Mouse (Mus musculus) neural tube, embryonic 14.5 days (tissue): ENCODE results near the gene Sema6d. TPM values are rescaled to one million over a fixed set of nuclear protein-coding genes. Genes with fewer than 3 reads are reported as not detected.

ENCODE experiments used
- ATAC-seq: fragments of 200-750 bp; cut with Nextera tagmentation; 2 replicates; pipeline ENCODE4 v1.8.0; 2017; ENCODE audit warnings: low read depth, mild to moderate bottlenecking, moderate TSS enrichment, moderate library complexity
- H3K27ac ChIP-seq: fragments of 300-500 bp; sonication (generic); 2 replicates; pipeline ENCODE4 v1.5.1; 2014; ENCODE audit warnings: low read depth, mild to moderate bottlenecking, control low read depth, low read length, moderate library complexity, mixed read lengths
- H3K27me3 ChIP-seq: fragments of 300-500 bp; sonication (generic); 2 replicates; pipeline ENCODE4 v1.6.1; 2014; ENCODE audit warnings: low read length; ENCODE audit not compliant: control insufficient read depth, insufficient read depth
- H3K36me3 ChIP-seq: fragments of 300-500 bp; sonication (generic); 2 replicates; pipeline ENCODE4 v1.6.1; 2014; ENCODE audit warnings: low read length, mixed read lengths; ENCODE audit not compliant: control insufficient read depth, insufficient read depth
- H3K4me1 ChIP-seq: fragments of 300-500 bp; sonication (generic); 2 replicates; pipeline ENCODE4 v1.6.1; 2014; ENCODE audit warnings: low read length; ENCODE audit not compliant: control insufficient read depth, insufficient read depth
- H3K4me2 ChIP-seq: fragments of 300-500 bp; sonication (generic); 2 replicates; pipeline ENCODE4 v1.6.1; 2014; ENCODE audit warnings: mild to moderate bottlenecking, low read depth, low read length, control low read depth
- H3K4me3 ChIP-seq: fragments of 300-500 bp; sonication (generic); 2 replicates; pipeline ENCODE4 v1.5.1; 2014; ENCODE audit warnings: low read depth, low read length, control low read depth, mixed read lengths
- H3K9ac ChIP-seq: fragments of 300-500 bp; sonication (generic); replicated peaks from 2 replicates; pipeline ENCODE4 v1.6.1; 2014; ENCODE audit warnings: low read depth, mild to moderate bottlenecking, control low read depth, low read length, mixed read lengths
- H3K9me3 ChIP-seq: fragments of 300-500 bp; sonication (generic); 2 replicates; pipeline ENCODE4 v1.6.1; 2016; ENCODE audit warnings: low read length; ENCODE audit not compliant: control insufficient read depth
- WGBS: fragments of 180-500 bp; shearing (Covaris S2); extraction: QIAGEN DNeasy Blood & Tissue Kit; methylation state at CpG from one replicate; pipeline ENCODE4 v1.1.7; 2014; 5-methylcytosine and 5-hydroxymethylcytosine counted together
- polyA plus RNA-seq: library from polyadenylated mRNA; unstranded; fragments of >200 nt; fragmentation: Nextera tagmentation; extraction: Ambion mirVana; gene quantifications from 2 replicates; pipeline ENCODE4 v1.2.1, GENCODE M21; 2014

Gene Sema6d
- polyA plus RNA-seq, 1 experiment from 2014 or later = 75.5 TPM

DNA sequence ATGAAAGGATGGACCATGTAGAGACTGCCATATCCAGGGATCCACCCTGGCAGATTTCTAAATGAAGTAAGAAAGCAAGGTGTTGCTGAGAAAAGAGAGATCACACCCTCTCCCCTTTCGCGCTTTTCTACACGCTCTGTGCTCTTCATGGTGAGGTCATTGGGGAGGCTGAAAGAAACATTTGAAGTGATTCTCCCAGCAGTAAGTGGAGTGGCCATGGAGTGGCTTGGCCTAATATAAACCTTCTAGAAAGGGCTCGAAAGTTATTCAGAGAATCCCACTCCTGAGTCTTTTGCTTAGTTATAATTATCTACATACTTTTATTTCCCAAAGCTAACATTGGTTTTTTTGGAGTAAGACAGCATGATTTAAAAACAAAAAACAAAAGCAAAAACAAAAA, 367.2 kb downstream of the Sema6d start:
- Histone ChIP-seq H3K9me3 (no peaks in the 10 kb centered on the region), H3K27me3 (no peaks in the 10 kb centered on the region), H3K4me1 (no peaks in the 10 kb centered on the region), H3K4me3 (no peak overlapping the region), H3K36me3 (no peaks in the 10 kb centered on the region), H3K9ac (no peak overlapping the region), H3K27ac (no peak overlapping the region), H3K4me2 (no peak overlapping the region)
- WGBS = 97% methylated on average over 4 of the region's 4 CpGs
- no peak for ATAC-seq

DNA sequence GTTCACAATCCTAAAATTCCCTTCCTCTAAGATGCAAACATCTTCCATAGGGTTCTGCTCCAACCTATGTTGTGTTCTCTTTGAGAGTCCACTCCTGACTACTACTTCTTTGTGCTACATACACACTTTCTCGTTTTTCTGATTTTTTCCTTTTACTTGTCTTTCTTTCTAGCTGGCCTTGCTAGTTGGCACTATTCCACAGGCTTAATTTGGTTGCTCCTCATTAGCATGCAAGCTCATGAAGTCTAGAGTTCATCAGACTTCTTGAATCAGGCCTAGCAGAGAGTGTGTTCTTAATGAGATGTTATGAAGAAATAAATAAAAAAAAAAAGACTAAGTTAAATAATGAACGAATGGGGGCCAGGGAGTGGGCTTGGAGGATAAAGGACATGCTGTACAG, 368.3 kb downstream of the Sema6d start:
- no peak overlapping the region for H3K27ac ChIP-seq
- H3K4me1 ChIP-seq = no peaks in the 10 kb centered on the region
- no peaks in the 10 kb centered on the region for H3K36me3 ChIP-seq
- H3K4me2 ChIP-seq = no peak overlapping the region
- ATAC-seq = no peak
- H3K4me3 ChIP-seq = no peak overlapping the region
- H3K9ac ChIP-seq = no peak overlapping the region
- no peaks in the 10 kb centered on the region for H3K27me3 ChIP-seq
- WGBS = 81% methylated on average over 2 of the region's 2 CpGs
- H3K9me3 ChIP-seq = no peaks in the 10 kb centered on the region

DNA sequence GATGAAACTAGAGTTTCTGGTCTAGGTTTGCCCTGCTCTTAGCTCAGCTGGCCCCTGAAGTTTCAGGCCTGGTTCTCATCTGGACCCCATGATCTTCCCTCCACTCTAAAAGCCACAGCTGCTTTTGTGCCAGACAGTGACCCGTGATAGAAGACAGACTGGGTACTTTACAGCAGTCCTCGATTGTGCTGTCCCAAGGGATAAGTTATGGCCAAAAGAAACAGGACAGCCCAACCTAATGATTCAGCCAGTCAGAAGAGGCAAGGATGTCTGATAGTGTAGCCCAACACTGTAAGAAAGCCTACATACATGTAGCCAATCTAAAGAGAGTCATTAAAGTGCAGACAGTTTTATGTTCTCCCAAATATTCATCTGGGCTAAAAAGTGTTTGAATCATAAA, 371.2 kb downstream of the Sema6d start:
- 19% methylated on average over 2 of the region's 2 CpGs for WGBS

DNA sequence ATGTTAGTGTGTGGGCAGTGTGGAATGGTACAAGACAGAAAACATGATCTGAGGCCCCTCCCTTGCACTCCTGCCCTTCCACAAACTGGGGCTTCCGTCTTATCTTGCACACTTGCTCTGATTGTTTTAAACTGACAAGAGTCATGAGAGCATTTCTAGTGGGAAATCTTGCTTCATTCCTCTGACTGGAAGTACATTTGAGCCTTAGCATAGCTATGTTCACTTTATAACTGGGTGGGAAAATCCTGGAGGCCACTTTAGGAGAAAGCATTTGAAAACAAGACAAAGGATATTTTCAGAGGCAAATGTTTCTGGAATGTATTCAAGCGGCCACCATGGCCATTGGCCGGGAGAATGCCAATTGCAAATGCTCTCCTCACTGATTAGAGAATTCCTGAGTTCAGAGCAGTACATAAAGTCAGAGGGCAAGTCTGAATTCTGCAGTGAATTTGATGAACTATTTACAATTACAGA, 371.6 kb downstream of the Sema6d start:
- H3K9ac ChIP-seq = no peak overlapping the region
- H3K4me2 ChIP-seq = no peak overlapping the region
- no peaks in the 10 kb centered on the region for H3K4me1 ChIP-seq
- WGBS = 54% methylated on average over 3 of the region's 3 CpGs
- H3K27ac ChIP-seq = no peak overlapping the region
- no peaks in the 10 kb centered on the region for H3K9me3 ChIP-seq
- H3K4me3 ChIP-seq = no peak overlapping the region
- no peaks in the 10 kb centered on the region for H3K36me3 ChIP-seq
- no peak for ATAC-seq
- no peaks in the 10 kb centered on the region for H3K27me3 ChIP-seq

More for the DNA sequence above, 371.2 kb downstream of the Sema6d start:
- Histone ChIP-seq H3K27ac (no peak overlapping the region), H3K27me3 (no peaks in the 10 kb centered on the region), H3K4me1 (no peaks in the 10 kb centered on the region), H3K36me3 (no peaks in the 10 kb centered on the region), H3K4me3 (no peak overlapping the region), H3K9me3 (no peaks in the 10 kb centered on the region), H3K9ac (no peak overlapping the region), H3K4me2 (no peak overlapping the region)
- ATAC-seq = no peak

DNA sequence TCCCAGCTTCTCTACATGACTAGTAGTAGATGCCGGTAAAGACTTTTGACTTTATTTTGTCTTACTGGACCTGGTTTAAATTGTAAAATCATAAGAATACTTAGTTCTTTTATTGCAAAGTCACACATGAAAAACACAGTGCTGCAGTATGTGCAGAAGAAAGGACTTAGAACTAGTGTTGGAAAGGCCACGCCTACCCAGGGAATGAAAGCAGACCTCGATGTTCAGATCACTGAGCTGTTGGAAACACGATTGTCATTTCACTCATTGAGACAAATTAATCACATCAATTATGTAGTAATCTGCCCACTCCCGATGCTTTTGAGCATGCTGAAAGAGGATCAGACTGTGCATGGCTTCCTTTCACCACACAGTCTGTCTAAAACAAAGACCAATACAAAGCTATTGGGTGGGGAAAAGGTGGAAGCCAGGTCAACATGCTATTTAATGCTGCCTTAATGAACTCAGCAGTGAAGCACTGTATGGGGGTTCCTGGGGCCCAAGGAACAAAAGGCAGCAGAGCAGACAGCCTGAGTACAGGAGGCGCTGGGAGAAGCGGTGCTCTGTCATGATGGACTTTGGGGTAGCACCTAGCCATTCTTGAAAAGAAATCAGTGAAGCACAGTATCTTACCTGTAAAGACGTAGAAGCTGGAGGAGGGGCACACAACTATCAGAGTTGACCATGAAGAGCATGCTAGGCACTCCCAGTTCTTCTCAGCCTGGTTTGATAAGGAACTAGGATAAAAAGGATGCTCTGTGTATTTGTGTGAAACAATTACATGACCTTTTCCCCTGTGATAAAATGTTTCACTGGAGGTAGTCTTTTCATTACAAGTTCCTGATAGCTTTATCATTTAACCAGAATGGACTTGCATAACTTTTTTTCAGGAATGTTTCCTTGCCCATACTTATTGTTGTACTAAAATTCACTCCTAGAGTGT, 375.5 kb downstream of the Sema6d start:
- no peaks in the 10 kb centered on the region for H3K27me3 ChIP-seq
- no peaks in the 10 kb centered on the region for H3K4me1 ChIP-seq
- H3K9ac ChIP-seq = no peak overlapping the region
- H3K9me3 ChIP-seq = no peaks in the 10 kb centered on the region
- H3K36me3 ChIP-seq = no peaks in the 10 kb centered on the region
- no peak overlapping the region for H3K4me3 ChIP-seq
- H3K27ac ChIP-seq = no peak overlapping the region
- 54% methylated on average over 8 of the region's 8 CpGs for WGBS
- ATAC-seq = no peak
- no peak overlapping the region for H3K4me2 ChIP-seq

DNA sequence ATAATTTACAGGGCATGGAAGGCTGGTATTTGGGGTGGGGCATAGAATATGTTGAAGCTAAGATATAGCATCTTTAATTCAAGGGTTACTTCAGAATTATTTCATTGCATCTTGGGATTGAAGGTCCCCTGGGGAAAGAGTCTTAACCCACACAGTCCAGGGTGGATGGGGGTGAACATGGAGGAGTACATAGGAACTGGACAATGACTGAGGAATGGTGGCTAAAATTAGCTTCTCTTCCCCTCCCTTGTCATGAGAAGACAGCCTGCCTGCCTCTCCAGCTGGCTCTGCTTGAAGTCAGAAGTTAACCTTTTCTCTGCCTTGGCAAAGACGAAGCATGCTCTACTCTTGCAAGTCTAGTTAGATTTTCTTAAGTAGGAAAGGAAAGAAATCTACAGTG, 377.7 kb downstream of the Sema6d start:
- no peaks in the 10 kb centered on the region for H3K27me3 ChIP-seq
- no peak overlapping the region for H3K9ac ChIP-seq
- H3K4me1 ChIP-seq = no peaks in the 10 kb centered on the region
- no peak; the same call in 1 of the 2 replicates for ATAC-seq
- no peak overlapping the region for H3K27ac ChIP-seq
- H3K9me3 ChIP-seq = no peaks in the 10 kb centered on the region
- no peaks in the 10 kb centered on the region for H3K36me3 ChIP-seq
- no peak overlapping the region for H3K4me2 ChIP-seq
- WGBS = 69% methylated on average over 1 of the region's 1 CpGs
- no peak overlapping the region for H3K4me3 ChIP-seq

DNA sequence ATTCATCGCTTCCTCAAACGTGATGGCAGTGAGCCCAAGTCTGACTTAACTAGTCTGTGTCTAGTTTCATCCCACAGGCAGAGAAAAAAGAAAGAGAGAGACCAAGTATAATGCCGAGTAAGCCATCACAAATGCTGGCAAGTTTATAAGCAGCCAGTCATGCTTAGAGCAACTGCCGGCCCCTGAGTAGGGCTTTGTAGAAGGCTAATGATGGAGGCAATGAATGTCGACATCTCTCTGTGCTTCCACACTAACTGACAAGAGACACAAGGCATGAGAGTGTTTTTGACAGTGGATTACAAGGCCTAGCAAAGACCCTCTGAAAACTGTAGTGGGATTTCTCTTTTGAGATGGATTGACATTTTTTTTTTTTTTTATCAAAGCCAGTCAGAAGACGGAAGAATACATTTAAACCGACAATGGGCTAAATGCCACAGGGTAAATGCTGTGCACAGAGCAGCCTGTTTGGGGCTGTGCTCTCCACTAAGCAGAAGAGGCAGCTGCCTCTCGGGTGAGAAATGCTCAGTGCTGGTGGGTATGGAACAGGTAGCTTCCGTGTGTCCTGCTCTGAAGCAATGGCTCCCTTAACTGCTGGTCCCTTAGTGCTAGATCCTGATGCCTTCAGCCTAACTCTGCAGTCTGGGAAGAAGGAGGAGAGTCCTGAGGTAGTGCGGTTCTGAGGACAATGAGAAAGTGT, 380.7 kb downstream of the Sema6d start:
- no peak for ATAC-seq
- Histone ChIP-seq H3K9ac (no peak overlapping the region), H3K9me3 (no peaks in the 10 kb centered on the region), H3K4me2 (no peak overlapping the region), H3K27ac (no peak overlapping the region), H3K36me3 (no peaks in the 10 kb centered on the region), H3K4me3 (no peak overlapping the region), H3K27me3 (no peaks in the 10 kb centered on the region), H3K4me1 (no peaks in the 10 kb centered on the region)
- 63% methylated on average over 10 of the region's 10 CpGs for WGBS

DNA sequence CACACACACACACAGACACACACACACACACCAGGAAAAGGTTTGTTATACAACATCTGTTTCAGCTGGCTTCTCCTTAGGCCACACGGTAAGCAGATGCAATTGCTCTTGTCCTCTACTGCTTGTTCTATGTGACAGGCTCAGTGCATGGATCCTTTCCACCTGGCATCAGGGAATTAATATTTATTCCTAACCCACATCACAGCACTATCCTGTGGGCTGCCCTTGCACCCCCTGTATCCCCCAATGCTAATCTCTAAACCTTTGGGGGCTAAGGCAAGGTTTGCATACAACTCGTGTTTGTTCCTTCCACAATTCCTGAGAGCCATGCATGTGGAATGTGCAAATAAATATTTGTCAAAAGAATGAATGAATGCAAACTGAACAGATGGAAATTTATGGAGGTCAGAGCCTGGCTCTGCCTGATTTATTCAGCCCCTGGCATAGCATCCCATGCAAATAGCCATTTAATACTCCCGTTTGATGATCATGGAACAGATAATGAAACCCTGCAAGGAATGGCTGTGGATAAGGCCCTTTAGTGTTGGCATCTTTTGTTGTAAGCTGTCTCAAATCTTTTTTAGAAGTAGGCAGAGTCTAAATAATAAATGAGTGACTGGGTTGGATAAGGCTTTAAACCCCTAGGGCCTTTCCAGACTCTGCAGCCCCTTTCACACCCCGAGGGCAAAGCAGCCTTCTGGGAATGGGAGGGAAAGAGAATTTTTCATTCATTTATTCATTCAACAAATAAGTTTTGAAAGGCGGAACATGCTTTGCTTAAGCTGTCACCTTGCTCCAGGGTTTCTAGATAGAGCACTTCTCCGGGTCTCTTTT, 383.1 kb downstream of the Sema6d start:
- Histone ChIP-seq H3K27me3 (no peaks in the 10 kb centered on the region), H3K9ac (no peak overlapping the region), H3K4me2 (no peak overlapping the region), H3K36me3 (no peaks in the 10 kb centered on the region), H3K27ac (no peak overlapping the region), H3K4me3 (no peak overlapping the region), H3K9me3 (no peaks in the 10 kb centered on the region), H3K4me1 (no peaks in the 10 kb centered on the region)
- ATAC-seq = peak; percentile 67; the same call in 1 of the 2 replicates
- 28% methylated on average over 6 of the region's 6 CpGs for WGBS
